Mouse (Mus musculus): ENCODE data around the gene Ppp2r5c. TPM values are rescaled to one million over a fixed set of nuclear protein-coding genes. Genes with fewer than 3 reads are reported as not detected.
A peak's percentile ranks its signal among the peaks of the same experiment; 100 is the strongest.

Gene Ppp2r5c
- total and polyA plus RNA-seq, 3 experiments = 72.0 to 100.0 (median 93.9) TPM

GRCm38 (mm10) chr12:110454223-110454622 lies 7.3 kb downstream of the Ppp2r5c start:
- Histone ChIP-seq H3K79me2 (ENCODE audit: control insufficient read depth, insufficient read depth, low read length, poor library complexity) (no peaks in the 10 kb centered on the region), H3K9me3 (replicated peaks; ENCODE audit: insufficient read depth, low read length) (no peaks in the 10 kb centered on the region), H3K4me1 (ENCODE audit: control insufficient read depth in 1 of 2, insufficient read depth in 2 of 2, low read length in 2 of 2) (peaks cover 0 to 6% of the 10 kb centered on the region in 2 experiments; a peak in 3 of 4 replicates), H3K27me3 (ENCODE audit: control insufficient read depth in 1 of 2, insufficient read depth in 2 of 2, low read length in 2 of 2) (no peaks in the 10 kb centered on the region), H3K9ac (ENCODE audit: control insufficient read depth, low read depth, low read length, poor library complexity, severe bottlenecking) (0 out of 2 replicates have a peak overlapping the region, but pooled peaks have one; percentile 6), H3K4me3 (ENCODE audit: control insufficient read depth in 1 of 2, insufficient read depth in 1 of 2, low read depth in 2 of 2, low read length in 2 of 2) (no peak overlapping the region), H3K36me3 (ENCODE audit: control insufficient read depth in 1 of 2, insufficient read depth in 2 of 2, low read length in 2 of 2) (peaks cover 0 to 14% of the 10 kb centered on the region in 2 experiments; a peak in 2 of 4 replicates), H3K27ac (ENCODE audit: control insufficient read depth, low read depth, low read length) (peak overlapping the region; percentile 26; the same call in 1 of the 2 replicates)
- no peak for TF ChIP-seq E2F4 (IDR thresholded peaks at IDR 0.05; ENCODE audit: borderline replicate concordance, low read depth, low read length)
- TF ChIP-seq UBTF (IDR thresholded peaks at IDR 0.05; ENCODE audit: borderline replicate concordance, insufficient read depth, low read depth, low read length) = no peak
- TF ChIP-seq ZMIZ1 (IDR thresholded peaks at IDR 0.05; ENCODE audit: low read depth, low read length) = no peak
- TF ChIP-seq SIN3A (IDR thresholded peaks at IDR 0.05; ENCODE audit: low read length) = peak; percentile 82
- no peak for TF ChIP-seq MAZ (IDR thresholded peaks at IDR 0.05; ENCODE audit: low read depth, low read length)
- TF ChIP-seq ZC3H11A (IDR thresholded peaks at IDR 0.05; ENCODE audit: low read depth, low read length) = peak; percentile 96
- TF ChIP-seq MXI1 (IDR thresholded peaks at IDR 0.05; ENCODE audit: low read depth, low read length) = peak; percentile 39; the same call in 1 of the 2 replicates
- TF ChIP-seq HCFC1 (IDR thresholded peaks at IDR 0.05; ENCODE audit: low read depth, low read length) = no peak
- no peak for TF ChIP-seq MAFK (IDR thresholded peaks at IDR 0.05; ENCODE audit: borderline replicate concordance, low read depth, low read length)
- peak; percentile 87 for TF ChIP-seq GATA1 (IDR thresholded peaks at IDR 0.05; ENCODE audit: low read depth, low read length)
- TF ChIP-seq RAD21 (IDR thresholded peaks at IDR 0.05; ENCODE audit: low read depth, low read length) = no peak; the same call in none of the 2 replicates
- no peak for TF ChIP-seq CHD2 (IDR thresholded peaks at IDR 0.05; ENCODE audit: low read length)
- TF ChIP-seq BHLHE40 (IDR thresholded peaks at IDR 0.05; ENCODE audit: borderline replicate concordance, low read depth, low read length) = no peak
- peak; percentile 61 for TF ChIP-seq MYC (IDR thresholded peaks at IDR 0.05; ENCODE audit: low read depth, low read length)
- no peak for TF ChIP-seq GABPA (IDR thresholded peaks at IDR 0.05; ENCODE audit: low read depth, low read length)
- peak; percentile 42; the same call in 1 of the 2 replicates for TF ChIP-seq JUND (IDR thresholded peaks at IDR 0.05; ENCODE audit: low read depth, low read length)
- no peak for TF ChIP-seq NRF1 (IDR thresholded peaks at IDR 0.05; ENCODE audit: insufficient read depth, low read depth, low read length, poor library complexity, severe bottlenecking)
- TF ChIP-seq TCF12 (IDR thresholded peaks at IDR 0.05; ENCODE audit: low read depth, low read length) = peak; percentile 45; the same call in 1 of the 2 replicates
- TF ChIP-seq ETS1 (IDR thresholded peaks at IDR 0.05; ENCODE audit: low read depth, low read length) = peak; percentile 45; the same call in 1 of the 2 replicates
- TF ChIP-seq SMC3 (IDR thresholded peaks at IDR 0.05; ENCODE audit: low read depth, low read length) = peak; percentile 97
- no peak for TF ChIP-seq ZKSCAN1 (IDR thresholded peaks at IDR 0.05; ENCODE audit: low read depth, low read length)
- peak; percentile 63; the same call in 1 of the 2 replicates for TF ChIP-seq ELF1 (IDR thresholded peaks at IDR 0.05; ENCODE audit: low read depth, low read length)
- TF ChIP-seq EP300 (IDR thresholded peaks at IDR 0.05; ENCODE audit: low read depth in 1 of 2, low read length in 2 of 2) = peak; percentile 69 to 70
- TF ChIP-seq CTCF (IDR thresholded peaks at IDR 0.05 in 2 of 3, conservative IDR thresholded peaks at IDR 0.05 in 1 of 3; ENCODE audit: control insufficient read depth in 1 of 3, insufficient read depth in 1 of 3, low read depth in 2 of 3, low read length in 3 of 3, poor library complexity in 1 of 3, severe bottlenecking in 1 of 3) = peak; percentile 87 to 98 (median 89)
- 0 out of 2 replicates have a peak, but pooled peaks have one; percentile 25 for TF ChIP-seq ZNF384 (IDR thresholded peaks at IDR 0.05; ENCODE audit: low read depth, low read length)
- no peak for TF ChIP-seq USF2 (IDR thresholded peaks at IDR 0.05; ENCODE audit: borderline replicate concordance in 1 of 2, insufficient read depth in 1 of 2, low read depth in 1 of 2, low read length in 2 of 2)
- DNase-seq (ENCODE audit: low read depth, low spot score) = peak; percentile 91

Measured in MEL (cell line).